Mouse (Mus musculus) right cerebral cortex, postnatal 14 days (tissue): ENCODE data around the gene Pik3ip1.

Experiments used
- DNase-seq: peaks from one replicate; pipeline ENCODE4 v3.0.0; 2022

Gene Pik3ip1

DNA sequence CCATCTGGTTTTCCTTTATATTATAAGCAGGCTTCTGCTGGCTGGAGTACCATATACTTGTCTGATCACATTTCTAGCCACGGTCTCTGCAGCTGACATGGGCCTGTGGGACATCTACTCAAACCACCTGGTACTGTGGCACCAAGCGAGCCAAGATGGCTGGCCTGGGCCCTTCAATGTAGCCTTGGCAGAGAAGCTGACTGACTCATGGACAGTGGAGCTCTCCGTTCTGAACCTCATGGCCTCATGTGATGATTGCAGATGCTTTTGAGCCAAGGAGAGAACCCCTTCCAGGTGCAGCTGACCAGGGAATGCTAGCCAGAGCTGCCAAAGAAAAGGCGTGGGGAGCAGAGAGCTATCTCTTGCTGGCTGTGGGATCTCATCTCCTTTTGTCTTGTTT, 24.4 kb upstream of the Pik3ip1 start:
- no peak for DNase-seq

DNA sequence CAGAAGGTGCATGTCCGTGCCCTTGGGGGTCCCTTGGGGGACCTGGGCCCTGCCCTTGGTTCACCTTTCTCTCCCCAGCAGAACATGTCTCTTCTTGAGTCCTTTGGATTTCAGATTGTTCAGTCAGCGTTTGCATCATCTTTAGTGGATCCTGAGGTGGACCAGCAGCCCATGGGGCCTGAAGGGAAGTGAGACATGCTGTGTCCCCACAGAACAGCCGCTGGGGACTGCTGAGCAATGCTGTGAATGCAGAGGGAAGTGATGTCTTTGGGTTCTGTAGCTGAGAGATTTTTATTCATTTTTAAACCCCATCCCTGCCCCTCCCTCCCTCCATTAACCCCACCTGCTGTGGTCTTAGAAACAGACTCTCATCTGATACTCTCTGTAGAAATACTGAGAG, 22.3 kb upstream of the Pik3ip1 start:
- no peak for DNase-seq

DNA sequence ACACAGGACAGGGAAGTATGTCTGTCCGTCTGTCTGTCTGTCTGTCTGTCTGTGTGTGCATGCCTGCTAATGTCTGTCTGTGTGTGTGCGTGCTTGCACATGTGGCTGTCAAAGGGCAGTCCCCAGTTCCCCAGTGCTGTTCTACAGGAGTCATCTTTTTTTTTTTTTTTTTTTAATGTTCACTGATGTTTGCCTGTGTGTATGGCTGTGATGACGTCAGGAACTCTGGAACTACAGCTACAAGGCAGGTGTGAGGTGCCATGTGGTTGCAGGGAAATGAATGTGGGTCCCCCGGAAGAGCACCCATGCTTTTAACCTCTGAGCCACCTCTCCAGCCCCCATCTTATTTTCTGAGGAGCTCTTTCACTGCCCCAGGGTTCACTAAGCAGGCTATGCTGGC, 20.3 kb upstream of the Pik3ip1 start:
- no peak for DNase-seq

DNA sequence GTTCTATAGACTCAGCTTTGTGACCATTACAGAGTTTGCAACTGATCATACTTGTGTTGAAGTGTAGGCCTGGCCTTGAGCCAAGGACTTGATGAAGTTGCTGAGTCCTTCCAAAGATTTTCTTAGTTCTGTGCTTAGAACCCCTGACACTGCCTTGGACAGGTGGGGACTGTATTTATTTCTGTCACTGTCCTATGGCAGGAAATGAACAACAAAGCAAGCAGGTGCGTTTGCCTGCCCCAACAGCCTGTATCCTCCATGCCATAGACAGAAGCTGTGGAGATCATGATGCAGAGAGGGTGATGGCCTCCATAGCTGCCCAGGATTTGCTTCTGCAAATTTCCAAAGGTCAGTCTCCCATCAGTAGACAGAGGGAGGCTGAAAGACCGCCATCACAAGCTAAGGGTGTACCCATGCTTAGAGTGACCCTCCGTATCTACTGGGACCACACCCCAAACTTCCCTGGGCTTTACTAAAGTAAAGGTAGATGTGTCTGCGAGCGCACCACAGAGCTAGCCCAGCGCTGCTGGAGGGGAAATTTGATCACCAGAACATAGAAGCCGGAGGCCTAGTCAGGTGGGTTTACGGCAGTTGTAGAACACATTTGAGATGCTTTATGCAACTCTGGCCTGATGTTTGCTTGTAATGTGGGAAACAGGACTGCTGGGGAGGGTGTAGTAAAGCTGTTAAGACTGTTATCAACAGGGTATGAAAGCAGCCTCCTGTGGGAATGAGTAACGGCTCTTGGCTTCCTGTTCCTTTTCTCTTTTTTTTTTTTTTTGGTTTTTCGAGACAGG, 19.2 kb upstream of the Pik3ip1 start:
- DNase-seq, result no peak

DNA sequence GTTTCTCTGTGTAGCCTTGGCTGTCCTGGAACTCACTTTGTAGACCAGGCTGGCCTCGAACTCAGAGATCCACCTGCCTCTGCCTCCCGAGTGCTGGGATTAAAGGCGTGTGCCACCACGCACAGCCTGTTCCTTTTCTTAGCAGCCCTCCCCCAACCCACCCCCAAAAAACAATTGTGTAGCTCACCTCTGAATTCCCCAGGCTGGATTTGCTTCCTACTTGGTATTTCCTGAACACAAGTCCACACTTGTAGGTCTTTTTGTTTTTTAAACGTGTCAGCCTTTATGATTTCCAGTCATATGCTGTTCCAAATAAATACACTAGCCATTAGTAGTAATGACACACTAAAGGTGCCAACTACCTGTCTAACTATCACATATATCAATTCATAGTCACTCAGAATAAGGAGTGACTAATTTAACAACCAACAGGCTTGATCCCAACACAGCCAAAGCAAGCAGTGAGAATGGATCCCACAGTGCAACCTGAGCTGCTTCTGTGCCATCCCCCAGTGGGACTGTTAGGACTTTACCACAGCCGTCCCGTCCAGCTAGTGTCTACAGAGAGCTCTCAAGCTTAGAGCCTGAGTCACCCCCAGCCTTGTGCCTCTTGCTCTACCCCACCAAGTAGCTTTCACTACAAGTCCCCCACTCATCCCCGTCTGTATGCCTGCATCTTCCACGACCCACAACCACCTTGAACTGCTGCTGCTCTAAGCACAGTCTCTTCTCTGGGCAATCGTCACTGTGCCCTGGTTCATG, 18.4 kb upstream of the Pik3ip1 start:
- no peak for DNase-seq

DNA sequence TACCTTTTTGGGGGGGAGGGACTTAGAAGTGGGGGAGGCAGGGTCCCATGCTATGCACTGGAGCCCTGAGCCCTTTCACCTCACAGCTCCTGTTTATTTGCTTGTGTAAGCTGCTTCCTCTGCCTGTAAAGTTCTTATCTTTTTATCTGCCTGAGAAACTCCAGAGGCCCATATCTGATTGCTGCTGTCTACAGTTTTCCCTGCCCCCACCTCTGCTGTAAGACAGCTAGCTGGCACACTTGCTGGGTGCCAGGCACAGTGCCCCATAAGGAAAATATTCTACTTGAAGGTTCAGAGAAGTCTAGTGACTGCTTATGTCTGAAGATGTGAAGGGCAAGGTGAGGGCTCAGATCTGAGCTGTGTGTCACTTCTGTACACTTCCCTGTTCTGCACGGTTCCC, 16.9 kb upstream of the Pik3ip1 start:
- DNase-seq, result no peak

DNA sequence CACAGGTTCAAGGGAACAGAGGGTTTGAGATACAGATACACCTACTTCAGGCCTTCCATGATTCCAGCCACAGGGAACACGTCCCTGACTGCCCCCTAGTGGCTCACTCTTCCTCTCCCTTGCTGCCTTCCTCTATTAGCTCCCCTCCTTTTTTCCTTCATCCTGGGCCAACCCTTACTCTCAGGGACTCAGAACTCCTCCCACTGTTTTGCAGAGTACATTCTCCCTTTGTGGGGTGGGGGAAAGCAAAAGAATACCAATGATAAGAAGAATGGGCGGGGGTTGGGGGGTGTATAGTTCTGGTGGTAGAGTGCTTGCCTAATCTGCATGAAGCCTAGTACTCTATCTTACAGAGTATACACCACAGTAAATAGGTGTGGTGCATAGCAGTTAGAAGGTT, 16.1 kb upstream of the Pik3ip1 start:
- peak; percentile 68 for DNase-seq

DNA sequence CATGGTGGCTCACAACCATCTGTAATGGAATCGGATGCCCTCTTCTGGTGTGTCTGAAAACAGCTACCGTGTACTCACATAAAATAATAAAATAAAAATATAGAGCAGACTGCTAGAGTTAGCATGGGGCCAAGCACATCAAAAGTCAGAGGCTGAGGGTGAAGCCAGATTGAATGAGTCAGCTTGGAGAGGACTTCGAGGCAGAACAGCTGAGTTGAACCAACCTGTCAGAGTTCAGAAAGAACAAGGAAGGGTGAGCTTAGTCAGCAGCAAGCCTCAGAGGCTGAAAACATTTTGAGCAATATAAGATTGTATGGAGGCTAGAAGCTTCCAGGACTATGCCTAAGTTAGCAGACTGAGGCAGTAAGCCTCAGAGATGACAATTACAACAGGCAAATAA, 11.9 kb upstream of the Pik3ip1 start:
- DNase-seq, result no peak

DNA sequence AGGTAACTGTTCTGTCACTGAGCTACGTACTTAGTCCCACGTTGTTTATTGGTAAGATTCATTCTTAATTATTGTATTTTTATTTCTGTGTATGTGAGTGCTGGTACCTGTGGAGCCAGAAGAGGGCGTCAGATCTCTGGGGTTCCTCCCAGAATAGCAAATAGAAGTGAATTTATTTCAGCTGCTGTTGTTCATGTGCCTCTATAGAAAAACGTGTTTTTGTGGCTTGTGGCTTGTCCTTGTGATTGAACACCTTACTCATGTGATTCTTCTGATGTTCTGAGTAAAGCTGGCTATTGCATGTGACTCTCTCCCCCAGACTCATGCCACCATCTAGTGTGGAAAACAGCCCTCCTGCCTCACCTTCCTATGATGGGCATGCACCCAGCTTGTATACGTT, 1.9 kb upstream of the Pik3ip1 start:
- no peak for DNase-seq

DNA sequence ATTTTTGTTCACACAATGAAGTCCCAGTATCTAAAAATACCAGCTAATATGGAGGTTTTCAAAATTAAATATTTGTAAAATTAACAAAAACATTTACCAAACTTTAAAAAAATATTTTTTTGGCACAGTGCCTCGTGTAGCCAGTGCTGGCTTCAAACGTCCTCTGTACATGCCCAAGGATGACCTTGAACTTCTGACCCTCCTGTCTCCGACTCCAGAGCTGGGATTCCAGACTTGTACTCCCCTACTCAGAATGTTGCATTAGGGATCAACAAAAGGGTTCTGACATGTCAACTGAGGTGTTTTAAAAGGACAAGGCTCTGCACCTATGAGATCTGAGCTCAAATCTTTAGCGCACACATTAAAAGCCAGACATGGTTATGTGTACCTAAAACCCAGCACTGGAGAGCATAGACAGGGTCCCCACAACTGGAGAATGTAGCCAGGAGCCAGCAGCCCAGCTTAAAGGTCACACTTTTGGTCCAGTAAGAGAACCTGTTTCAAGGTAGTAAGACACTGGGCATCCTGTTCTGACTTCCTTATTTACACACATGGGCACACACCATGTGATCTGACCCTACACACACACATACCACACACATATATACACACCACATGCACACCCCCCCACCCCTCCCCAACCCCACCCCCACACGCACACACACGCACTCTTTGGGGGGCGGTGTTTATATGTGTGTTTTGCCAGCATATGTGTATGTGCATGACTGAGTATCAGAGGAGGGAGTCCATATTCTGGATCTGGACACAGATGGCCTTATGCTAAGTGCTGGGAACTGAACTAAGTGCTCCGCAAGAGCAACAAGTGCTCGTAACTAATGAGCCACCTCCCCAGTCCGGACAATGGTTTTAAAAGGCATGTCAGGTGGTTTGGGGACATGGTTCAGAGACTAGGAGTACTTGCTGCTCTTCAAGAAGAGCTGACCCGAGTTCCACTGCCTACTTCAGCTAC, 1.1 kb upstream of the Pik3ip1 start:
- no peak for DNase-seq

DNA sequence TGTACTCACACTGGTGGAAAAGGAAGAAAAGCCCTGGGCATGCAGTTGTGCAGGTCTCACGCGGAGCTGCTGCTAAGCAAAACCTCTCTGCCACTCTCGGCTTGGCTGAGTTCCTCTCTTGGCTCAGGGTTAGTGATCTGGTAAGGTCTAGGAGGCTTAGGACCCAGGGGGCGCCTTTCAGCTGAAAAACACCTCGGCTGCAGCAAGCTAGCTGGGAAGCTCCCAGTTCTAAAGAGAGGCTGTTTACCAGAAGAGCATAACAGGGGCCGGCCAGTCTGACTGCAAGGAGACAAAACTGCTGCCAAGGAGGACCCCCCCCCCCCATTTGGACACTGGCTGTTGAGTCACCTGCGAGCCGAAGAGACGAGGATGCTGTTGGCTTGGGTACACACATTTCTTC, 365 bp downstream of the Pik3ip1 start:
- DNase-seq, result peak; percentile 80

DNA sequence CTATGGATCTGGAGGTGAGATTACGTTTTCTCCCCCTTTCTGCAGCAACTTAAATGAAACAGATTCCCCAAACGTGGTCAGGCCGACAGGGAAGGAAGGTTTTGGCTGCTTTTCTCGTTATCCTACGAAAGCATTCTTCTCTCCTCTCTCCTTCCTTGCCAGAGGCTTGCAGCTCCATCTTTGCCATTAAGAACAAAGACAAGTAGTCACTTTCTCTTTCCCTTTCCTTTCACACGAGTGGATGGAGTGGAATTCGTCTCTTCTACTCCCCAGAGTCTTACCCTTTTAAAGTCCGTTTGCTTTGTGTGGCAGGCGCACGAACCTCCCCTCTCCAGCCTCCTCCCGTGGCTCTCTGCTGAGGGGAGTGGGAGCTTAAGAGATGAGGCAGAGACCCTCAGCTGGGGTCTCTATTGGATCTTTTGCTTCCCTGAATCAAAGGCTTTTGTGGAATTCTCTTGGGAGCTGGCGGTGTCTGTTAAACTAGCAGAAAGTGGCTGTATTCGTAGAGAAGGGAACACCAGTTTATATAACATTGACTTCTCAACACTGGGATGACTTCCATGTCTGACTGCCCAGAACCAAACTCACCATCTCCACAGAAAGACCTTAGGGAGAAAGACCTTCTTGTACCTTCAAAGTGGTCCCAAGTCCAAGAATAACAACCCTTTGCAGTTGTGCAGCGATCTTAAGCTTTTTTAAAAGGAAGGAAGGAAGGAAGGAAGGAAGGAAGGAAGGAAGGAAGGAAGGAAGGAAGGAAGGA, 970 bp downstream of the Pik3ip1 start:
- no peak for DNase-seq

DNA sequence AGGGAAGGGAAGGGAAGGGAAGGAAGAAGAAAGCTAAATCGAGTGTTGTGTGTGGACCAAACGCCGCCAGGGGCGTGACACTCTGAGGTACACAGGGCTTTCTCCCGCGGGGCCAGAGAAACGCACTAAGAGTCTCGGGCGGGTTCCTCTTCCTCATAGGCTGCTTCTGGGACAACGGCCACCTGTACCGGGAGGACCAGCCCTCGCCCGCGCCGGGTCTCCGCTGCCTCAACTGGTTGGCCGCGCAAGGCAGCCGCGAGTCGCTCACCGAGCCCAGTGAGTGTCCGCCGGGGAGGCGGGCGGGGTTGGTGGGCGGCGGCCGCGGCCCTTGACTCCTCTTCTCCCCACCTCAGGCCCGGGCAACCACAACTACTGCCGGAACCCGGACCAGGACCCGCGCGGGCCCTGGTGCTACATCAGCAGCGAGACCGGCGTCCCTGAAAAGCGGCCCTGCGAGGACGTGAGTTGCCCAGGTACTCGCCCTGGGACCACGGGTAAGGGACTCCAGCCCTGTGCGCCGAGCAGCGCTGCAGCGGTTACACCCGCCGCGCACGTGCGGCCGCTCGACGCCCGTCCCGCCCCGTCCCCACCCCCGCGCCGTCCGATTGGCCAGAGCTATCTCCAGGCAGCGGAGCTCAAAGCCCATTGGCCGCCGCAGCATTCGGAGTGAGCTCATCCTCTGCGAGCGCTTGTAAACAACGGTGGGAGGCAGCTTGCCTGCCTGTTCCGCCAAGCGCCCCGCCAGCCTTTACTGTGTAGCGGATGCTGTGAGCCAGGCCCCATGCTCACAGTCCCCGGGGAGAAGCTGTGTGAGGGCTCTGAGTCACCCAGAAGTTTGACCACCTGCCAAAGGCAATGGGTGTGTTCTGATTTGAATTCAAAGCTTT, 1.8 kb downstream of the Pik3ip1 start:
- DNase-seq, result peak; percentile 94

DNA sequence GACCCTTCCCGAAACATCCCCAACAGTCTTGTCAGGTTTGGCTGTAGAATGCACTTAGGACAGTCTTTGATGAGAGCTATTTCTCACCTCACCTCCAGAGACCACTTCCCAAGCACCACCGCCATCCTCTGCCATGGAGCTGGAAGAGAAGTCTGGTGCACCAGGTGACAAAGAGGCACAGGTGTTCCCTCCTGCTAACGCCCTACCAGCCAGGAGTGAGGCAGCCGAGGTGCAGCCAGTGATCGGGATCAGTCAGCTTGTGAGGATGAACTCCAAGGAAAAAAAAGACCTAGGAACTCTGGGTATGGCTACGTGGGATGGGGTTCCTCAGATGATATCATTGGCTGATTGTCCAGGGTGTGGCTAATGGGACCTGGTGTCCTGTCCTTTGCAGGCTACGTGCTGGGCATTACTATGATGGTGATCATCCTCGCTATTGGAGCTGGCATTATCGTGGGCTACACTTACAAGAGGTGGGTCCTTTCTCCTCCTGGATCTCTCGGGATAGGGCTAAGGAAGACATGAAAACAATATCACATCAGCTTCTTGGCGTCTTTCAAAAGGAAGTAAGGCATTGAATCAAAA, 3.0 kb downstream of the Pik3ip1 start:
- DNase-seq, result no peak

DNA sequence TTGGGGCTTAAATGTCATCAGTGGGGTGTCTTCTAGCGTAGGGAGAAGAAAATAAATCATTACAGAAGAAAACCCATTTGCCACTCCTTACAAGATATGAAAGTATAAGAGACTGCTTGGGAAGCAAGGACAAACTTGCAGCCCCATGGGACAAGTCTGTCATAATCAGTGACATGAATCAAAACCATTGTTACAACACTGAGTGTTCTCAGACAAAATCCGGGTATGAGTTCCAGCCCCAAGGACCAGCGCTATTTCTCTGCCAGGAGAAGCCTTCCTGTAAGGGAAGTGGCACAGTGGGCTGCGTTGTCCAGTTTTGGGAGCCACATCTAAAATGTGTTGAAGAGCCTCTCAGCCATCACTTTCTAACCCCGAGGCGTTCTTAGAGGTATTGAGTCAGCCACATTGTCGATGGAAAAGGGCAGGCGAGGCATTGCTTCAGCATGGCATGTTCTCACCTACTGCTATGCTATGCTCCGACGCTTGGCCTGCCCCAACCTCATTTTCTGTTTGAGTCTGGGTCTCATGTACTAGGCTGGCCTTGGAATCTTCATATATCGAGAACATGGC, 4.0 kb downstream of the Pik3ip1 start:
- DNase-seq, result no peak

DNA sequence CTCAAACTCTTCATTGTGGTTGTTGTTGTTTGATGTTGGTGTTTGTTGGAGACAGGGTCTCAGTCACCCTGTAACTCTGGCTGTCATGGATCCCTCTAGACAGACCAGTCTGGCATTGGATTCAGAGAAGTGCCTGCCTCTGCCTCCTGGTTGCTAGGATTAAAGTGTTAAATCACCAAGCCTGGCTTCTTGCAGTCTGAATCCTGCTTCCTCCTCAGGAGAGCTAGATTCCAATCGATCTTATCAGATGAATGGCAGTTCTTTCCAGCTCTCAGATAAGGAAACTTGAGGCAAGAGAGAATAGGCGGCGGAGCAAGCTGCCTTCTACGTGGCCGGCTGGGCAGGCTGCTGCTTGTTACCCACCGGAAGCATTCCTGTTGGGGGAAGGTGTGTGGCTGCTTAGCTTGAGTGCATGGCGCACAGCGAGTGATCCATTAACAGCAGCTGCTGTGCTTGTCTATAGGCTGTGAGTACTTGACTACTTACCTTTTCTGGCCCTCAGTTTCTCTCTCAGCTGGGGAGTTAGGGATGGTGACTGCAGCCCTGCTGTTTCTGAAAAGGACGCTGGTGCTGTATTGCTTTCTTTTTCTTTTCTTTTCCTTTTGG, 4.6 kb downstream of the Pik3ip1 start:
- no peak for DNase-seq

DNA sequence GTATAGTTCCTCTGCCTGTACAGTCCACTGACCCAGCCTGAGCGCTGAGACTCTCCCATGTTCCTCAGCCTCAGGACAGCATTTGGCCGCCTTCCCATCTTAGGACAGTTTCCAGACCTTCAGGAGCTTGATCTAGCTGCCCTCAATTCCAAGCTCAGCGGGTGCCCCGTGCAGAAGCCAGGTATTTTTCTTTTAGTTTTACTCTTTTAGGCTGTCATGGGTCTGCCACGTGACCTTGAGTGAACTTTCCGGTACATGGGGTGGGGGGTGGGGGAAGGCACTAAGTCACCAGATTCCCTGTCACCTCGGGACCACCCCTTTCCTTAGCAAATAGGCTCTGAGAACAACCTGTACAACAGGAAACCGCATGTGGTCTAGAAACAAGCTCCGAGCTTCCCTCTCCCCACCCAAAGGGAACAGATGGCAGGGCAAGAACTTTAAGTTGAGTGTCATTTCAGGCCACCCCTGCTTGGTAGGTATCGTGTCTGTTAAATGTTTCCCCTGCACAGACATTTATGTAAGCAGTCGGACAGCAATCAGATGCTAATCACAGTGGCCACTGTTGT, 5.5 kb downstream of the Pik3ip1 start:
- DNase-seq, result no peak

DNA sequence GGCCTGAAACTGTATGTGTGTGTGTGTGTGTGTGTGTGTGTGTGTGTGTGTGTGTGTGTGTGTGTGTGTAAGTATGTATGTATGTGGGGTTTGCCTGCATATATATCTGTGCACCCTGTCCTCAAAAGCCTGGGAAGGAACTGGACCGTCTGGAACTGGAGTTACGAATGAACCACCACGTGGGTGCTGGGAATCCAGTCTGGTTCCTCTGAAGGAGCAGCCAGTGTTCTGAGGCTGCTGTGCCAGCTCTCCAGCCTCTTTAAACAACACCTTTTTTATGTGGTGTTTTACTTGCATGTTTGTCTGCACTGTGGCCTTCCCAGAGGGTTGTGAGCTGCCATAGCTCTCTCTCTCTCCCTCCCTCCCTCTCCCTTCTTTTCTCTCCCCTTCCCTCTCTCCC, 6.4 kb downstream of the Pik3ip1 start:
- DNase-seq, result no peak

DNA sequence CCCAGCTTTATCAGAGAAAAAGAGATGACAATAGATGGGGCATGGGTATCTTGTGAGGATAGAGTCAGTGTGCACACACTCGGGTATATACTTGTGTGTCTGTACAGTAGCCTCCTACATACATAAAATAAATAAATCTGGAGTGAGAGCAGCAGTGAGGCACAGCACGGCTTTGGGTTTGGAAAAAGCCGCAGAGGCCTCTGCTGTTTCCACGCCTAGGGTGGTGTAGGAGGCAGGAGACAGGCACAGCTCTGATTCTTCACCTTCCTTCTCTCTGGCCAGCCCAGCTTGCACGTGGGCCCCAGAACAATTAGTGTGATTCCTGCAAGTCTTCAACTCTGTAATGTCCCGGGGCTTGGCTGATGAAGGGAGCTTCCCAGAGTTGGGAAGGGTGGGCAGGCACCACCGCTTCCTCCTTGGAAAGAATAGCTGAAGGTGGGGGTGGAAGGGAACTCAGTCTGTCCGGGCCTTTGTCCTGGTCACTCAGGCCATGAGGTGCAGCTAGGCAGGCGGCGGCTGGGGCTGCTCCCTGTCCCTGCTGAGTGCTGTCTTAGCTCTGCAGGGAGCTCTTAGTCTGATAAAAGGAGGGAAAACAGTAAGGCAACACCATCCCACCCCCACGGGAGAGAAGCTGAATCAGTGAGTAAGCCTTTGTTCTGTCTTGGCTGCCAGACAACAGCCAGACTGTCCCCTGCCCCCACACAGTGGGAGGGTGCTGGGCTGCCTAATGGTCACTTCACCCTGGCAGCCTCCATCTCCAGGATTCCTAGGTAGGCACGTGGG, 7.2 kb downstream of the Pik3ip1 start:
- DNase-seq, result peak; percentile 52
